Mouse (Mus musculus): ENCODE results near the gene Pou2f2. TPM values are rescaled to one million over a fixed set of nuclear protein-coding genes. Genes with fewer than 3 reads are reported as not detected.
A peak's percentile ranks its signal among the peaks of the same experiment; 100 is the strongest.
"Not testable (repeated sequence)": the region's sequence is repeated elsewhere in the genome, so short reads cannot be mapped to it uniquely, and the experiment has no call there.

Pou2f2 gene
- polyA plus RNA-seq, 1 experiment from 2014 or later: 1.6 TPM

DNA sequence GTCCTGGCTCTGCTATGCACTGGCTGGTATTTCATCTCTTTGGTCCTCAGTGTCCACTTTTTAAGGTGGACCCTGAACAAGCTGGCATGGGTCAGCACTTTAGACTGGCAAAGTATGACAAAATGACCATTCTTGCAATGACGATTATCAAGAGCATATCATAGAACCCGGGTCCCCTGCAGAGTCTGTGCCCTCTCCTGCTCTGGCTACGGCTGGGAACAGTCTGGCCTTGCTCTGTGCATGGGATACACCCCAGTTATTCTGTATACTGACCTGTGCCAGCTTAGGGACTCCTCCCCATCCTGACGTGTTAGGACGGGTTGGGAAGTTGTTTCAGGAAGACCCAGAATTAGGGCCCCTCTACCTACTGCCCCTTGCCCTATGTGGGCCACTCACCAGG lies 121.6 kb downstream of the Pou2f2 start:
- Histone ChIP-seq H3K27me3 (no peaks in the 10 kb centered on the region), H3K4me2 (no peak overlapping the region), H3K9ac (no peak overlapping the region), H3K4me1 (replicated peaks) (no peaks in the 10 kb centered on the region), H3K36me3 (replicated peaks) (0 out of 2 replicates have a peak, but pooled peaks cover 4% of the 10 kb centered on the region), H3K27ac (replicated peaks) (no peak overlapping the region), H3K4me3 (replicated peaks) (no peak overlapping the region), H3K9me3 (replicated peaks) (no peaks in the 10 kb centered on the region)
- WGBS (ENCODE audit: insufficient replicate concordance): 63% methylated on average over 5 of the region's 5 CpGs
- ATAC-seq (ENCODE audit: insufficient read depth): no peak

DNA sequence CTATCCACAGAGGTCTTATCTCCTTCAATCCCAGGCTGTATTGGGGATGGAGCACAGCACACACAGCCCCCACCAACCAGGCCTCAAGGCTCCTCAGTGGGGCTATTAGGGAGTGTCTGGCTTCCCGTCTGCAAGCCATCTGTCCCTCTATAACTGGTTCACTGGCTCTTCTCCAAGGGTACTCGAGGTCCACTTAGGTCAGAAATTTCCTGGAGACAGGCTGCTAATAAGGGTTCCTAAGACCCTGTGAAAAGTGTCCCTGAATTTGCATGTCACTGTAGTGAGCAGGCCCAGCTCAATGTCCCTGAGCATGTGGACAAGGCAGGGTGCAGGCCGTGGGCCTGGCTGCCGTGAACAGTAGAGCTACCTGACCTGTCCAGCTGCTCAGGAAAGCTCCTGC lies 122.6 kb downstream of the Pou2f2 start:
- Histone ChIP-seq H3K4me2 (no peak overlapping the region), H3K27ac (replicated peaks) (no peak overlapping the region), H3K36me3 (replicated peaks) (0 out of 2 replicates have a peak, but pooled peaks cover 4% of the 10 kb centered on the region), H3K9ac (no peak overlapping the region), H3K9me3 (replicated peaks) (no peaks in the 10 kb centered on the region), H3K4me3 (replicated peaks) (no peak overlapping the region), H3K27me3 (no peaks in the 10 kb centered on the region), H3K4me1 (replicated peaks) (no peaks in the 10 kb centered on the region)
- 67% methylated on average over 4 of the region's 4 CpGs for WGBS (ENCODE audit: insufficient replicate concordance)
- no peak for ATAC-seq (ENCODE audit: insufficient read depth)

DNA sequence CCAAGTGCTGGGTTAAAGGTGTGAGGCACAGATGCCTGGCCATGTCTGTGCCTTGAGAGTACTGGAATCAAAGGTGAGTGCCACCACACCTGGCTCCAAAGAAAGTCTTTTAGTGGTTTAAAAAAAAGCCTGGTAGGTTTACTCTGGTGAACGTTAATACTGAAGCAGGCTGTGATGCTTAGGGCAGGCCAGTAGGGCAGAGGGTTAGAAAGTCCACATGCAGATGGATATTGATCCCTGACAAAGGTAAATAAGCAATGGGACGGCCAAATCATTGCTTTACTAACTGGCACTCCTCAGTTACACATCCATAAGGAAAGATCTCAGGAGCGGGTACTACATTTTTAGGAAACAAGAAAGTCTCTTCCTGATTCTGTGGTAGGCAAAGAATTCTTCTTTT lies 126.9 kb downstream of the Pou2f2 start:
- Histone ChIP-seq H3K27ac (replicated peaks) (peak overlapping the region; percentile 66), H3K9ac (no peak overlapping the region), H3K4me1 (replicated peaks) (no peaks in the 10 kb centered on the region), H3K36me3 (replicated peaks) (0 out of 2 replicates have a peak, but pooled peaks cover 4% of the 10 kb centered on the region), H3K27me3 (no peaks in the 10 kb centered on the region), H3K4me2 (no peak overlapping the region; the same call in 1 of the 2 replicates), H3K9me3 (replicated peaks) (no peaks in the 10 kb centered on the region), H3K4me3 (replicated peaks) (no peak overlapping the region)
- WGBS (ENCODE audit: insufficient replicate concordance): 57% methylated on average over 3 of the region's 3 CpGs
- ATAC-seq (ENCODE audit: insufficient read depth): peak; percentile 64

DNA sequence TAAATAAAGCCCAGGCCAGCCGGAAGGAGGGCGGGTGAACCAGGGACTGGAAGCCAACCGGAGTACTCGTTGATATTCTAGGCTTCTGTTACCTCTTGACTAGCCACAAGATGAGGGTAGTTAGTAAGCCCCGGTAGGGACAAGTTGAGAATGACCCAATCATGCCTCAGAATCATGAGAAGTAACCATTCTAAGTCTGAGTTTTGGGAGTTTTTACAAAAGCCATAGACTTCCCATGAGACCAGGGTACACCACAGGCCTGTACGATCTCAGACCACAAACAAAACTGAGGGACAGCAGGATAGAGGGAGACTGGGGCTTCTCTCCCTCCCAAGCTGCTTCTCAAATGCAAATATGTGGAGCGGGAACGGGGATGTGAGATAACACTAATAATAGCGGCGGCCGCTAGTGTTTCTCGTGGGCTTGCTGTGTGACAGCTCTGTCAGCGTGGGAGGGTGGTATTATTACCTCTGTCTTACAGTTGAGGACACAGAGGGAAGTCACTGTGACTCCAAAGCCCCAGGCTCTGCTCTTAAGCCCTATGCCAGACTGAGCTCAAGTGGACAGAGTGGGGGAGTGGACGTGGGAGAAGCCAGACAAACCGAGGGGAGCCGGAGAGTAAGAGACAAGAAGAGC lies 130.1 kb downstream of the Pou2f2 start:
- no peaks in the 10 kb centered on the region for H3K36me3 ChIP-seq (replicated peaks)
- no peak overlapping the region for H3K4me3 ChIP-seq (replicated peaks)
- no peak overlapping the region for H3K9ac ChIP-seq
- H3K27me3 ChIP-seq: no peaks in the 10 kb centered on the region
- H3K27ac ChIP-seq (replicated peaks): no peak overlapping the region
- H3K4me1 ChIP-seq (replicated peaks): no peaks in the 10 kb centered on the region
- no peak for ATAC-seq (ENCODE audit: insufficient read depth)
- 72% methylated on average over 16 of the region's 16 CpGs for WGBS (ENCODE audit: insufficient replicate concordance)
- no peak overlapping the region for H3K4me2 ChIP-seq
- H3K9me3 ChIP-seq (replicated peaks): no peaks in the 10 kb centered on the region

DNA sequence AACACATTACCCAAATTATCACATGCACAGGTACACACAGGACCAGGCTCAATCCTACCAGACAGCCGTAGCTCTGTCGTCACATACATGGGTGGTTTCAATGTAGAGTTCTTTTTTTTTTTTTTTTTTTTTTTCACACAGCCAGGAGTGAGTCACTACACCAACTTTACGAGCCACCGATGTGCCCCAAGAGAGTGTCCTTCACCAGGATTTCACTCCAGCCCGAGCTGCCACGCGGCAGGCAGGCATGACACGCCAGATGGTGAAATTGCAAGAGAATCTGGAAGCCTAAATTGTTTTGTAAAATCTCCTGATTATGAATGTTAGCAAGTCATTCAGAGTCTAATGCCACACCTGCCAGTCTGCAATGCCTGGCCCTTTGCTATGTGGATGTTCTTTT lies 132.2 kb downstream of the Pou2f2 start:
- Histone ChIP-seq H3K27me3 (no peaks in the 10 kb centered on the region), H3K4me2 (no peak overlapping the region), H3K36me3 (replicated peaks) (no peaks in the 10 kb centered on the region), H3K4me1 (replicated peaks) (no peaks in the 10 kb centered on the region), H3K9me3 (replicated peaks) (no peaks in the 10 kb centered on the region), H3K27ac (replicated peaks) (no peak overlapping the region), H3K9ac (no peak overlapping the region), H3K4me3 (replicated peaks) (no peak overlapping the region)
- WGBS (ENCODE audit: insufficient replicate concordance): 77% methylated on average over 8 of the region's 8 CpGs
- no peak for ATAC-seq (ENCODE audit: insufficient read depth)

DNA sequence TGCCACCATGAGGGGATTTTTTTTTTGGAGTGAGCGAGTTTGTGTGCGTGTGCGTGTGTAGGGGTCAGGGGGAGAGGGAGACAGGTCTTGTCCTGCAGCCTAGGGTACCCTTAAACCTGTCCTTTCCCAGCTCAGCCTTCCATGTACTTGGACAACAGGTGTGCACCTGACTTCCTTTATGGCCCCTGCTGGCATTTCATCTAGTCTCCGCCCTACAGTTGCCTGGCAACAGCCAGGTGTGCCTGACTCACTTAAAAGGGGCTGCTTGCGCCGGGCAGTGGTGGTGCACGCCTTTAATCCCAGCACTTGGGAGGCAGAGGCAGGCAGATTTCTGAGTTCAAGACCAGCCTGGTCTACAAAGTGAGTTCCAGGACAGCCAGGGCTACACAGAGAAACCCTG lies 134.9 kb downstream of the Pou2f2 start:
- H3K27ac ChIP-seq (replicated peaks); H3K4me3 ChIP-seq (replicated peaks); H3K36me3 ChIP-seq (replicated peaks); H3K4me2 ChIP-seq; ATAC-seq (ENCODE audit: insufficient read depth); H3K9me3 ChIP-seq (replicated peaks); H3K9ac ChIP-seq; H3K27me3 ChIP-seq; H3K4me1 ChIP-seq (replicated peaks): not testable (repeated sequence)
- 76% methylated on average over 7 of the region's 7 CpGs for WGBS (ENCODE audit: insufficient replicate concordance)

DNA sequence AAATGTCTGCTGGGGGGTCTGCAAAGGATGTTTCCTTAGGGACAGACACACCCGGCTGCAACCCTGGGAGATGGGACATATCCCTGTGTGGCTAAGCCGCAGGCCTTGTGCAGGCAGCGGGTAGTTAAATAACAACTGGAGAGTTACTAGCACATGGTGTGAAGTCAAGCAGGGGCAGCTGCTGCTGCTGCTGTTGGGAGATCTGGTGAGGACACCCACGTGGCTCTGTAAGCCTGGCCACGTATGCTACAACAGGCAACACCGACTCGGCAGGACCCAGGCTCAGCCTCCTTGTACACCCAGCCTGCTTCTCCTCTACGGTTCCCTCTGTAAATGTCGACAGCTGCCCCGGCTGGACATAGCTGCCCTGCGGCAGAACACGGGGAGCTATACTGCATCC lies 137.6 kb downstream of the Pou2f2 start:
- Histone ChIP-seq H3K27ac (replicated peaks) (no peak overlapping the region), H3K9ac (no peak overlapping the region), H3K4me2 (no peak overlapping the region), H3K9me3 (replicated peaks) (no peaks in the 10 kb centered on the region), H3K27me3 (no peaks in the 10 kb centered on the region), H3K4me3 (replicated peaks) (no peak overlapping the region), H3K36me3 (replicated peaks) (no peaks in the 10 kb centered on the region), H3K4me1 (replicated peaks) (no peaks in the 10 kb centered on the region)
- ATAC-seq (ENCODE audit: insufficient read depth): no peak
- 77% methylated on average over 12 of the region's 12 CpGs for WGBS (ENCODE audit: insufficient replicate concordance)

Small RNA genes within 50 kb of the gene (microRNA-seq; reads per million reads assigned to microRNA genes)
- gene Mir6537: not detected
- not detected for gene Mir7048

Other genes with a start within 250 kb of the Pou2f2 start
- gene Gm4881, start 235.2 kb downstream of the Pou2f2 start, polyA plus RNA-seq (2015; fragmentation: Nextera tagmentation; extraction: Ambion mirVana): not detected in 2 replicates
- 59.4 and 69.5 TPM in 2 replicates for gene Rabac1, start 207.0 kb downstream of the Pou2f2 start, polyA plus RNA-seq (2015; fragmentation: Nextera tagmentation; extraction: Ambion mirVana)
- 1.3 and 1.5 TPM in 2 replicates for gene Atp1a3, start 173.8 kb downstream of the Pou2f2 start, polyA plus RNA-seq (2015; fragmentation: Nextera tagmentation; extraction: Ambion mirVana)
- gene Grik5, start 107.4 kb downstream of the Pou2f2 start, polyA plus RNA-seq (2015; fragmentation: Nextera tagmentation; extraction: Ambion mirVana): 0.54 and 0.82 TPM in 2 replicates
- 9.9 and 11.1 TPM in 2 replicates for gene Zfp574, start 107.2 kb downstream of the Pou2f2 start, polyA plus RNA-seq (2015; fragmentation: Nextera tagmentation; extraction: Ambion mirVana)
- 35.4 and 39.1 TPM in 2 replicates for gene Dedd2, start 40.9 kb upstream of the Pou2f2 start, polyA plus RNA-seq (2015; fragmentation: Nextera tagmentation; extraction: Ambion mirVana)
- gene Zfp526, start 41.7 kb upstream of the Pou2f2 start, polyA plus RNA-seq (2015; fragmentation: Nextera tagmentation; extraction: Ambion mirVana): 1.8 and 2.1 TPM in 2 replicates
- gene Gsk3a, start 58.1 kb upstream of the Pou2f2 start, polyA plus RNA-seq (2015; fragmentation: Nextera tagmentation; extraction: Ambion mirVana): 6.4 and 7.4 TPM in 2 replicates
- gene Erf, start 71.0 kb upstream of the Pou2f2 start, polyA plus RNA-seq (2015; fragmentation: Nextera tagmentation; extraction: Ambion mirVana): 4.6 and 4.8 TPM in 2 replicates
- gene Cic, start 88.0 kb upstream of the Pou2f2 start, polyA plus RNA-seq (2015; fragmentation: Nextera tagmentation; extraction: Ambion mirVana): 8.9 and 10.2 TPM in 2 replicates
- 25.7 and 26.1 TPM in 2 replicates for gene Pafah1b3, start 118.3 kb upstream of the Pou2f2 start, polyA plus RNA-seq (2015; fragmentation: Nextera tagmentation; extraction: Ambion mirVana)
- 0.07 TPM in 1 of 2 replicates, not detected in the other for gene Prr19, start 121.7 kb upstream of the Pou2f2 start, polyA plus RNA-seq (2015; fragmentation: Nextera tagmentation; extraction: Ambion mirVana)
- gene Tmem145, start 126.4 kb upstream of the Pou2f2 start, polyA plus RNA-seq (2015; fragmentation: Nextera tagmentation; extraction: Ambion mirVana): 0.09 TPM in 1 of 2 replicates, not detected in the other
- 0.79 and 1.1 TPM in 2 replicates for gene Megf8, start 137.4 kb upstream of the Pou2f2 start, polyA plus RNA-seq (2015; fragmentation: Nextera tagmentation; extraction: Ambion mirVana)
- gene Cnfn, start 190.0 kb upstream of the Pou2f2 start, polyA plus RNA-seq (2015; fragmentation: Nextera tagmentation; extraction: Ambion mirVana): 0.24 TPM in 1 of 2 replicates, not detected in the other
- 3.4 and 3.8 TPM in 2 replicates for gene Lipe, start 219.0 kb upstream of the Pou2f2 start, polyA plus RNA-seq (2015; fragmentation: Nextera tagmentation; extraction: Ambion mirVana)
- gene Cxcl17, start 233.2 kb upstream of the Pou2f2 start, polyA plus RNA-seq (2015; fragmentation: Nextera tagmentation; extraction: Ambion mirVana): not detected in 2 replicates